Mouse (Mus musculus): ENCODE measurements around the gene Pik3r2. TPM values are rescaled to one million over a fixed set of nuclear protein-coding genes. Genes with fewer than 3 reads are reported as not detected.

The Pik3r2 gene
- polyA plus RNA-seq, 1 experiment from 2014 or later, result 27.3 TPM

- H3K9me3 ChIP-seq (replicated peaks), result no peaks in the 10 kb centered on the region
- H3K9ac ChIP-seq, result peak overlapping the region; percentile 37; the same call in 1 of the 2 replicates
- ATAC-seq, result peak; percentile 71
- WGBS (ENCODE audit: insufficient replicate concordance), result 4% methylated on average over 26 of the region's 26 CpGs
- peak overlapping the region; percentile 72 for H3K27ac ChIP-seq
- peaks cover 81% of the 10 kb centered on the region for H3K4me1 ChIP-seq
- 0 out of 2 replicates have a peak, but pooled peaks cover 4% of the 10 kb centered on the region for H3K27me3 ChIP-seq (replicated peaks)
- peak overlapping the region; percentile 45 for H3K4me2 ChIP-seq
- peaks cover 61% of the 10 kb centered on the region for H3K36me3 ChIP-seq
- H3K4me3 ChIP-seq, result no peak overlapping the region
Measured at GRCm38 (mm10) chr8:70769359-70769758, 7.2 kb downstream of the Pik3r2 start.

DNA sequence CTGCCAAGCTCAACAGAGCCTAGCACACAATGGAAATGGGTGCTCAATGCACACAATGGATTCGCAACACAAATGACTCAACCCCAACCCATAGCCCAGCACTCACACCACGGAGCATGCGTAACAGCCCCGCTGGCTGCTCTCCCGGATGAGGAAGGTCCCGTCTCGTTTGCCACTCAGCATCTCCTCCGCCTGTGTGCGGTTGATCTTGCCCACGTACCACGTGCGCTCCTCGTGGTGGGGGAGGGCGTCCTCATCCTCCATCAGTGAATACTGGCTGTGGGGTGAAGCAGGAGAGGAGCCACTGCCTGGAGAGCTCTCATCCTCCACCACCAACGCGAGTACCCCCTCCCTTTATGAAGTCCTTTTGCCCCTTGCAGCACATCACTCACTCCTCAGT lies 7.6 kb downstream of the Pik3r2 start:
- Histone ChIP-seq H3K4me2 (peak overlapping the region; percentile 7; the same call in 1 of the 2 replicates), H3K27ac (0 out of 2 replicates have a peak overlapping the region, but pooled peaks have one; percentile 23), H3K4me1 (peaks cover 81% of the 10 kb centered on the region), H3K27me3 (replicated peaks) (0 out of 2 replicates have a peak, but pooled peaks cover 4% of the 10 kb centered on the region), H3K4me3 (no peak overlapping the region), H3K9me3 (replicated peaks) (no peaks in the 10 kb centered on the region), H3K36me3 (peaks cover 57% of the 10 kb centered on the region), H3K9ac (no peak overlapping the region)
- 79% methylated on average over 16 of the region's 16 CpGs for WGBS (ENCODE audit: insufficient replicate concordance)
- ATAC-seq, result no peak

GRCm38 (mm10) chr8:70768231-70768776 lies 8.2 kb downstream of the Pik3r2 start:
- Histone ChIP-seq H3K27ac (no peak overlapping the region), H3K9me3 (replicated peaks) (no peaks in the 10 kb centered on the region), H3K4me2 (no peak overlapping the region), H3K36me3 (peaks cover 51% of the 10 kb centered on the region), H3K4me3 (no peak overlapping the region), H3K9ac (no peak overlapping the region), H3K27me3 (replicated peaks) (0 out of 2 replicates have a peak, but pooled peaks cover 4% of the 10 kb centered on the region), H3K4me1 (peaks cover 81% of the 10 kb centered on the region)
- 85% methylated on average over 32 of the region's 32 CpGs for WGBS (ENCODE audit: insufficient replicate concordance)
- no peak for ATAC-seq

DNA sequence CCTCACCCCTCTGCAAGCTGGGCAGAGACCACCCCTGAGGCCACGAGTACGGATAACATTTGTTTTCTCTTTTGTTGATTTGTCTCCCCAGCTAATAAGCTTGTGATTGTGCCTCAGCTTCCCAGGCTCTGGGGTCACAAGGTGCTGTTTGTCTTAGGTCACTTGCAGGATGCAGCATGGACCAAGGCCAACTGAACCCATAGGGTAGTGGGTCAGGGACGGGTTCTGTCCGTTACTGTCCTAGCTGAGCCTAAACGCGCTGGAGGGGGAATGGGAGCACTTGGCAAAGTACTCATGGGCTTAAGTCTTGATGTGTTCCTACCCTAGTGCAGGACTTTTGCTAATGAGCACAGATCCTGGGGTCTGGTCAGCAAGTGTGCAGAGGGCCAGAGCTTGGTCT lies 9.0 kb downstream of the Pik3r2 start:
- Histone ChIP-seq H3K27ac (no peak overlapping the region), H3K4me3 (no peak overlapping the region), H3K36me3 (peaks cover 47% of the 10 kb centered on the region), H3K27me3 (replicated peaks) (0 out of 2 replicates have a peak, but pooled peaks cover 4% of the 10 kb centered on the region), H3K9me3 (replicated peaks) (no peaks in the 10 kb centered on the region), H3K9ac (no peak overlapping the region), H3K4me2 (no peak overlapping the region), H3K4me1 (peaks cover 88% of the 10 kb centered on the region)
- ATAC-seq, result no peak
- WGBS (ENCODE audit: insufficient replicate concordance), result 77% methylated on average over 6 of the region's 6 CpGs

GRCm38 (mm10) chr8:70766571-70767440 lies 9.7 kb downstream of the Pik3r2 start:
- Histone ChIP-seq H3K4me1 (peaks cover 95% of the 10 kb centered on the region), H3K9me3 (replicated peaks) (no peaks in the 10 kb centered on the region), H3K4me2 (peak overlapping the region; percentile 93), H3K27me3 (replicated peaks) (0 out of 2 replicates have a peak, but pooled peaks cover 4% of the 10 kb centered on the region), H3K36me3 (peaks cover 40% of the 10 kb centered on the region), H3K9ac (peak overlapping the region; percentile 76), H3K27ac (peak overlapping the region; percentile 91), H3K4me3 (peak overlapping the region; percentile 63)
- peak; percentile 44 for ATAC-seq
- 12% methylated on average over 21 of the region's 21 CpGs for WGBS (ENCODE audit: insufficient replicate concordance)

DNA sequence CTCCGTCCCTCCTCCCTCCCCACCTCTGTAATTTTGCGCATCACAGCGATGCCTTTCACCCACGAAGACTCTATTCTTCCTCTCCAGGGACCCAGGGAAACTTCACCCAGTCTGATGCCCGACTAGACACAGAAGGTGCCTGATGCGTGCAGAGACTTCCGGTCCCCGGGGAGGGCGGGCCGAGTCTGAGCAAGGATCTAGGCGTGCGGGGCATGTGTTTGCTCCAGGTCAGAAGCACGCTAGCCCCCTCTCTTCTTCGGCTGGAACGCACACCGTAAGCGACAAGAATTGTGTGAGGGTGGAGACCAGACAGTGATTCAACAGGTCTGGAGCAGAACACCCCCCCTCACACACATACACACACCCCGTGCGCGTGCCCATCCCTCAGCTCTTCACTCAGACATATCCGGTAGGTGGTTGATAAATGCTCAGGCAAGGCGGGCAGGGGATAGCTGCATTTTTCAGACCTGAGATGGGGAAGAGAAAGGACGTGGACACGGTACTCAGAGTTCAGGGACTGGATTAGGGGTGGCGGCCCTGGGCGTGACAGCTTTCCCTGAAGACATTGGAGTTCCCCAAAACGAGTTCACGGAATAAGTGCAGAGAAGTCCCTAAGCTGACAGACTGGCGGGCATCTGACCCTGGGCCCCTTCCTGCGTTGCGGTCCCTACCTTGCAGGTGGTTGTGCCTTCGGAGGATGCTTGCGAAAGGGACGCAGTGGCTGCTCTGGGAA lies 10.5 kb downstream of the Pik3r2 start:
- peaks cover 32% of the 10 kb centered on the region for H3K36me3 ChIP-seq
- 0 out of 2 replicates have a peak, but pooled peaks cover 4% of the 10 kb centered on the region for H3K27me3 ChIP-seq (replicated peaks)
- peaks cover 98% of the 10 kb centered on the region for H3K4me1 ChIP-seq
- H3K4me3 ChIP-seq, result peak overlapping the region; percentile 63
- H3K4me2 ChIP-seq, result peak overlapping the region; percentile 93
- ATAC-seq, result no peak
- peak overlapping the region; percentile 76 for H3K9ac ChIP-seq
- H3K9me3 ChIP-seq (replicated peaks), result no peaks in the 10 kb centered on the region
- 2% methylated on average over 34 of the region's 34 CpGs for WGBS (ENCODE audit: insufficient replicate concordance)
- H3K27ac ChIP-seq, result peak overlapping the region; percentile 91

GRCm38 (mm10) chr8:70765329-70765728 lies 11.2 kb downstream of the Pik3r2 start:
- H3K9ac ChIP-seq, result peak overlapping the region; percentile 76
- no peak for ATAC-seq
- 30% methylated on average over 9 of the region's 9 CpGs for WGBS (ENCODE audit: insufficient replicate concordance)
- peak overlapping the region; percentile 93 for H3K4me2 ChIP-seq
- peak overlapping the region; percentile 63 for H3K4me3 ChIP-seq
- peak overlapping the region; percentile 91 for H3K27ac ChIP-seq
- H3K4me1 ChIP-seq, result peaks cover 94% of the 10 kb centered on the region
- 0 out of 2 replicates have a peak, but pooled peaks cover 4% of the 10 kb centered on the region for H3K27me3 ChIP-seq (replicated peaks)
- H3K9me3 ChIP-seq (replicated peaks), result no peaks in the 10 kb centered on the region
- H3K36me3 ChIP-seq, result peaks cover 25% of the 10 kb centered on the region

GRCm38 (mm10) chr8:70764676-70765075 lies 11.8 kb downstream of the Pik3r2 start:
- H3K9ac ChIP-seq, result peak overlapping the region; percentile 76
- peak overlapping the region; percentile 91 for H3K27ac ChIP-seq
- H3K9me3 ChIP-seq (replicated peaks), result no peaks in the 10 kb centered on the region
- ATAC-seq, result no peak
- WGBS (ENCODE audit: insufficient replicate concordance), result 74% methylated on average over 13 of the region's 13 CpGs
- peaks cover 22% of the 10 kb centered on the region for H3K36me3 ChIP-seq
- peak overlapping the region; percentile 93 for H3K4me2 ChIP-seq
- H3K4me3 ChIP-seq, result peak overlapping the region; percentile 63
- H3K4me1 ChIP-seq, result peaks cover 94% of the 10 kb centered on the region
- 0 out of 2 replicates have a peak, but pooled peaks cover 4% of the 10 kb centered on the region for H3K27me3 ChIP-seq (replicated peaks)

GRCm38 (mm10) chr8:70764026-70764425 lies 12.5 kb downstream of the Pik3r2 start:
- Histone ChIP-seq H3K4me3 (peak overlapping the region; percentile 63), H3K4me2 (peak overlapping the region; percentile 93), H3K27me3 (replicated peaks) (0 out of 2 replicates have a peak, but pooled peaks cover 4% of the 10 kb centered on the region), H3K4me1 (peaks cover 95% of the 10 kb centered on the region), H3K36me3 (peaks cover 21% of the 10 kb centered on the region), H3K27ac (peak overlapping the region; percentile 91), H3K9me3 (replicated peaks) (no peaks in the 10 kb centered on the region), H3K9ac (peak overlapping the region; percentile 76)
- WGBS (ENCODE audit: insufficient replicate concordance), result 10% methylated on average over 8 of the region's 8 CpGs
- peak; percentile 51 for ATAC-seq

DNA sequence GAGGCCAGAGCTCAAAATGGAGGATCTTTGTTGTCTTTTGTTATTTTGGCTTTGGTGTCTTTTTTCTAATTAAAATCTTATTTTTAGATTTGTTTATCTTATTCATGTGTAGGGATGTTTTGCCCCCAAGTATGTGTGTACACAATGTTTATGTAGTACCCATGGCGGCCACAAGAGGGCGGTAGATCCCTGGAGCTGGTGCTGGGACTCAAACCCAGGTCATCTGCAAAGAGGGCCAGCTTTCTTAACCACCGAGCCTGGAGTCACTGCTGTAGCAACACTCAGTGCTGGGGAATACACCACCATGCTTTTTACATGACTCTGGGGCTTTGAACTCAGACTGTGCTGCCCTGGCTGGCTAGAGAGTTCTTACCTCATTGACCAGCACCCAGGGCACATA lies 13.2 kb downstream of the Pik3r2 start:
- WGBS (ENCODE audit: insufficient replicate concordance), result 3% methylated on average over 3 of the region's 3 CpGs
- H3K9ac ChIP-seq, result 0 out of 2 replicates have a peak overlapping the region, but pooled peaks have one; percentile 76
- H3K4me2 ChIP-seq, result peak overlapping the region; percentile 93
- ATAC-seq, result no peak
- H3K36me3 ChIP-seq, result peaks cover 21% of the 10 kb centered on the region
- peaks cover 96% of the 10 kb centered on the region for H3K4me1 ChIP-seq
- peak overlapping the region; percentile 91 for H3K27ac ChIP-seq
- no peaks in the 10 kb centered on the region for H3K9me3 ChIP-seq (replicated peaks)
- H3K4me3 ChIP-seq, result peak overlapping the region; percentile 63; the same call in 1 of the 2 replicates
- 0 out of 2 replicates have a peak, but pooled peaks cover 4% of the 10 kb centered on the region for H3K27me3 ChIP-seq (replicated peaks)

DNA sequence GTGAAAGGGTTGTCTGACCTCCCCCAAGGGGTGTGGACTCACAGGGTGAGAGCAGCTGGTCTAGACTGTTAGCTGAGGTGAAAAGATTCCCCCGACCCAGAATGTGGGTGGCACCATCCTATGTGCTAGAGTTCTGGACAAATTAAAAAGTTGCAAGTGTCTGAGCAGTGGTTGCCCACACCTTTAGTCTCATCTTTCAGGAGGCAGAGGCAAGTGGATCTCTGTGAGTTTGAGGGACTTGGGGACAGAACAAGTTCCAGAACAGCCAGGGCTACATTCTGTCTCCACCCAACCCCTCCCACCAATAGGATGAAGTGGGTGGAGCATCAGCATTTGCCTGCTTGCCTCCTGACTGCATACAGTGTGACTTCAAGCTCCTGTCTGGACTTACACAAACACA lies 14.4 kb downstream of the Pik3r2 start:
- no peak; the same call in 1 of the 2 replicates for ATAC-seq
- H3K9ac ChIP-seq, result peak overlapping the region; percentile 53; the same call in 1 of the 2 replicates
- H3K36me3 ChIP-seq, result peaks cover 22% of the 10 kb centered on the region
- no peak overlapping the region for H3K4me3 ChIP-seq
- H3K27me3 ChIP-seq (replicated peaks), result no peaks in the 10 kb centered on the region
- peaks cover 90% of the 10 kb centered on the region for H3K4me1 ChIP-seq
- 29% methylated on average over 1 of the region's 1 CpGs for WGBS (ENCODE audit: insufficient replicate concordance)
- H3K9me3 ChIP-seq (replicated peaks), result no peaks in the 10 kb centered on the region
- peak overlapping the region; percentile 91 for H3K27ac ChIP-seq
- peak overlapping the region; percentile 99 for H3K4me2 ChIP-seq

All from liver, embryonic 12.5 days (tissue).